Mouse (Mus musculus) thymus, postnatal 14 days (tissue): ENCODE results near the gene Prdx6.
"Not testable (repeated sequence)": the region's sequence is repeated elsewhere in the genome, so short reads cannot be mapped to it uniquely, and the experiment has no call there.

Experiments
- DNase-seq: peaks from one replicate; pipeline ENCODE4 v3.0.0; 2021

The Prdx6 gene

DNA sequence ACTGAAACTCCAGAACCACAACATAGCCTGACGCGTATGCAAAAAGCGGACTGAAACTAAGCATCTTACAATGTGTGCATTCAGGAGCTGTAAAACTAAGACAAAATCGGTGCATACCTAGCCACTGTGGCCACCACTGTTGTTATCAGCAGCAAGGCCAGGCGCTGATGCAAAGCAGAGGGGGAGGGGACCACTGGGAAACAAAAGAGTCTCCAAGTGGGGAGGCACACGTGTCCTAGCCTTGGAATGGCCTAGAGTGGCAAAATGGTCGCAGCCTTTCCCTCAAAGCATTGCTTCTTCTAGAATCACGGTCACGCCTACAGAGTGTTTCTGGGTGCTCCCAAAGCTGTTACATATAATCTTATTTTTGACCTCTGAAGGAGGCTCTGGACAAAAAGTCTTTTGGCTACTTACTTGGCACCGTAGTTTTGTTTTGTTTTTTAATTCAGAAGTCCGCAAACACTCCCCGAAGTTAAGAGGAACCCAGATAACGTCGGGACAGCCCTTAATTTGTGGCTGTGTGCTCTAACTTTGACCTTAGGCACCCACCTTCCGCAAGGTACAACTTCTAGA, 902 bp downstream of the Prdx6 start:
- peak; percentile 27 for DNase-seq

DNA sequence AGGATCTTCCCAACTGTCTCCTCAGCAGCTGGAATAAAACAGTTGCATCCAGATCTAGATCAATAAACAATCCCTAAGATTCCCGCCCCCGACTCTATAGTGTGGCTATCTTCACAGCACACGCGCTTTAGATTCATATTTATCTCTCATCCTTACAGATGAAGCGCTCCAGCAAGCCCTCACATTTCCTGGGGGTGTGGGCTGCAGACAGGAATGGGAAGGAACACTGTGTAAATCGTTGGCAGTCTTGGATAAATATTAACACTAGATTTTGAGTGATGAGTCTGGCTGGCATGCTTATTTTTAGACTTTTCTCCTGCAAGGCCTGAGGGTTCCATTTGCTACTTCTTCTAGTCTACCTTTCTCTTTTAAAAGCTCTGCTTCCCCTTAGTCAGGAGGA, 1.6 kb downstream of the Prdx6 start:
- DNase-seq, result no peak

- DNase-seq, result no peak
These were observed 2.3 kb downstream of the Prdx6 start for GRCm38 (mm10) chr1:161248685-161249084.

DNA sequence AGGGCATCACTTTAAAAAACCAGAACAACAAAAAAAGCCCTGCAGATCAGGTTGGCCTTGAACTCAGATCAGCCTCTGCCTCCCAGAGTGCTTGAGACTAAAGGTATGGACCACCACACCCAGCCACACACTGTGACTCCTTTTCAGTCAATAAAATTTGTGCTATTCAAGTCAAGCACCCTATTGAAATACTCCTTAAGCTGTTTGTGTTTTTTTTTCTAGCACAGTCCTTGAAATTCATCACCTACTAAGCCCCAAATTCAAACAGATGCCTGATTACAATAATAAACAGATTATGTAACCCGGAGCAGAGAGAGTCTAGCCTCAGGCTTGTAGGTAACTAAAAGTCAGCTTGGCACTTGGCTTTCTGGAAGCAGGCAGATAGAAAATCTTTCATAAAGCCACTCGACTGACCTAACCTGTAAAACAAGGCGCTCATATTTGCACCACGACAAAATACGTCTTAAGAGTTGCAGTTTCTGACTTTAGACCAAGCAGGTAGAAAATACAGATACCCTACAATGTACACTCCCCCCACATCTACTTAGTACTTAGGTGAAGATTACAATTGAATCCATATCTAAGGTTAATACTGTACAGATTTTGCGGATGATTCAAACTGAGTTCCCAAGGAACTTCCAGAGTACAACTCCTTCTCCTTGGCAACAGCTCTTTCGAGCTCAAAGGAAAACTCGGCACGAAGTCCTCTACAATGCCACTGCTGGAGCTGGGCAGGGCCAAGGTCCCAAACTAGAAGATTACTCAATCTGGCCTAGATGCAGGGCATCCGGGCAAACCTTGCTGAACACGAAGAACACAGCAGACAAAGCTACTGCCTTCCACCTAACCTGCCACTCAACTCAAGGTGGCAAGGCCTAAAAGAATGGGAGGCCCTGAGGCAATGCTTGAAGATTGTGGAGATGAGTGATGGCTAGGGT, 3.1 kb downstream of the Prdx6 start:
- no peak for DNase-seq

DNA sequence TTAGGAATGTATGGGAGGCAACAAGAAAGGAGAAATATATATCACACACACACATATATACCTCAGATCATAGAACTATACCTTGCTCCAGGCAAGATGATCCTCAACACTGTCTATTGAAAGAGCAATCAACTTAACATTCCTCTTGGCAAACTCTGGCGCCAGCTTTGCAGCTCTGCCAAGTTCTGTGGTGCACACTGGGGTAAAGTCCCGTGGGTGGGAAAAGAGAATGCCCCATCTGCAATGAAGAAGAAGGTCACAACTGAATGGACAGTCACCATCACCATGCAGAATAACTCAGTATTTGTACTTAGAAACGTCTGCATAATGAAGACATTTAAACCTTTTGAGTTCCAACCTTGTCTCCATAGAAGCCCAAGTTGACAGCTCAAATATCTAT, 3.8 kb downstream of the Prdx6 start:
- DNase-seq, result no peak

DNA sequence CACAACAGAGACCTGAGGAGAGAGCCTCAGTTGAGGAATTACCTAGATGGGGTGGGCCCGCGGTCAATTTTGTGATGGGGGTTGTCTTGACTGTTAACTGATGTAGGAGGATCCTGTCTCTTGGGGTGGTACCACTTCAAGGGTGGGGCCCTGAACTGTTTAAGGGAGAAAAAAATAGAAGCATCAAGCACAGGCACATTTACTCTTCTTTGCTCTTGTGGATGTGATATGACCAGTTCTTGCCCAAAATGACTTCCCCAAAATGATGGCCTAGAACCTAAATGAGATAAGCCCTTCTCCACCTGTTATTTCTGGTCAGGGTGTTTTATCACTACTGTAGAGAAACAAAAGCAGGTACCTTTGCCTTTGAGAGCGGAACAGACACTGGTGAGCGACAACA, 13.3 kb downstream of the Prdx6 start:
- no peak for DNase-seq

GRCm38 (mm10) chr1:161237339-161237738, 13.7 kb downstream of the Prdx6 start:
- no peak for DNase-seq

DNA sequence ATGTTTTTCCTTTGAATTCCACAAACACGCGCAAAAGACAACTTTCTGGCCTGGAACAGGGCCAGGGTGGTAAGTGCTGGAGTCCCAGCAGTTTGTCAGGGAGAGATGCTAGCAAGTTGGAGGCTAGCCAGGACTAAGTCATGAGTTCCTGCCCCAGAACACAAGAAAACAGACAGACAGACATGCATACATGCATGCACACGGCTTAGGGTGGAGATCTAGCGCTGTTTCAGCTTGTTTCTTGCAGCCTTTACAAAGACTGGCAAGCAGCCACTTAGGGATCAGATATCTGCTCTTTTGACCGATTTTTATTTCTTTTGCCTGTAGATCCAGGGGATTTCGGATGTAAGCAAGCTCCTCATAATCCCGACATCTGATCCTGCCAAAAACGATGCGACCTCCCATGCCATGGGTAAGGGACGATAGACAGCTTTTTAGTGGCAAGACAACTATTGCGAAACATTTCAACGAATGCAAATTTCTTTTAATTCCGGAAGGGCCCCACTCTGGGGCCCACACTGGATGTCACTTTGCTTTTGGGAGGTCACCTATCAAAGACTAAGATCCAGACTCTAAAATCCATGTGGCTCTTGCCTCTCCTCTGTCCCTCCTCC, 17.7 kb downstream of the Prdx6 start:
- DNase-seq, result no peak

GRCm38 (mm10) chr1:161232181-161232580, 18.8 kb downstream of the Prdx6 start:
- no peak for DNase-seq

DNA sequence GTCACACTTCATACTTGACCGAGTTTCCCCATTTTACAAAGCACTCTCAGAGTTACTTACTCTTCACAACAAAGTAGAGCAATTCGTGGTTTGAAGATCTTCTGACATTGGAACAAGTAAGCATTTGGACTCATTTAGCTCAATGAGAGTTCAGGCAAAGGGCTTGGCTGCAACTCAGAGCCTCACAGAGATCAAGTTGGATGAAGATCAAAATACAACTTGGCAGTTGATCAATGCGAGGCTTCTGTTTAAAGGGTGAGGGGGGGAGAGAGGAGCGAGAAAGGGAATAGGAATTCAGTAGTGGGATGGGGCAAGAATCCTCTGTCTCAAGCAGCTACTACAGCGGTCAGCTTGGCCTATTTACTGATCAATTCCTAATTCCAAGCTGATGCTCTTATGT, 26.2 kb downstream of the Prdx6 start:
- no peak for DNase-seq

DNA sequence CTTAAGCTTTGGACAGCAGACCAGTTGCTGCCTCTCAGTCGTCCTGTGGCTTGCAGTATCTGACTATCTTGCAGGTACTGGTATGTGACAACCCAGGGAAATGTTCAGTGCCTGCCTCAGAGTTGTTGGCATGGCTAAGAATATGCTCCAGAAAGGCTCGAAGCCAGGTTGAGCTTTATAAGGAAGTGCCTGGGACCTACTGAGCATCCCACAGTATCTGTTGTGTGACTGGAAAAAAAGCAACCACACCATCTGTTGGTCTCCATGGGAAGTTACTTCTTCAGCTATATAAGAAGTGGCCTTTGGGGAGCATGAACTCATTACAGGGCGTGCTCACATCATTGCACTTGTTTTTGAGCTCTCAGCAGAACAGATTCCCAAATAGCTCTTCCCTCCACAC, 31.2 kb downstream of the Prdx6 start:
- no peak for DNase-seq

DNA sequence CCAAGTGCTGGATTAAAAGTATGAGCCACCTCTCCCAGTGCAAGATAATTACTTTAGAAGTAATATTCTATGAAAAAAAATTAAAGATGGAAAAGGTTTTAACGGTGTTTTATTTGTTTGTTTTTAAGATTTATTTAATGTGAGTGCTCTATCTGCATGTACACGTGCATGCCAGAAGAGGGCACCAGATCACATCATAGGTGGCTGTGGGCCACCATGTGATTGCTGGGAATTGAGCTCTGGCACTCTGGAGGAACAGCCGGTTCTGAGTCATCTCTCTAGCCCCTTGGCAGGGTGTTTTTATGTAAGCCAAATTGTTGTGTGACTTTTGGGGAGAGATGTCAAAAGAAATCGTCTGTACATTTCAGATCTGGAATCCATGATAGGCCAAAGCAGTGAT, 36.6 kb downstream of the Prdx6 start:
- peak; percentile 51 for DNase-seq

DNA sequence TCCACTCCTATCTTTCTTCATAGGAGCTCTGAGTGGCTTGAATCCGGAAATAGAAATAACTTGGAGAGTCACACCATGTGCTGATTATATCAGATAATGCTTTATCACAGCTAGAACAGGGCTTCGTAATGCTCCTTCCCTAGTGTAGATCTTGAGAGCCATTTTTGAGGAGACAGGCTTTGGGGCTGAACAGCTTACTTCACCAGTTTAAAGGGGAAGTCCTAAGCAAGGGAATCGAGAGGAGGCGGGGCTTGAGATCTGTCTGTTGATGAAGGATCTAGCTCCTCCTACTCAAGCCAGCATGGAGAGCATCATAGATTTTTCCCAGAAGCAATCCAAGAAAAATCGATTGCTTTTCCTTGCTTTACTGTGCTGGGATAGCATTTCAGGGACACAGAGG, 51.2 kb downstream of the Prdx6 start:
- no peak for DNase-seq

- not testable (repeated sequence) for DNase-seq
These were observed 54.7 kb downstream of the Prdx6 start for GRCm38 (mm10) chr1:161196364-161196763.

- DNase-seq, result peak; percentile 72
These were observed 55.3 kb downstream of the Prdx6 start for GRCm38 (mm10) chr1:161195541-161196351.

GRCm38 (mm10) chr1:161190253-161190910, 60.6 kb downstream of the Prdx6 start:
- no peak for DNase-seq
